Mouse (Mus musculus) myocyte (in vitro differentiated cells): ENCODE results near the gene Gm21987. TPM values are rescaled to one million over a fixed set of nuclear protein-coding genes. Genes with fewer than 3 reads are reported as not detected.

ENCODE experiments used
- H3K27me3 ChIP-seq: one replicate; pipeline ENCODE4 v1.6.1; 2011; ENCODE audit not compliant: control insufficient read depth, insufficient read depth, insufficient read length
- H3K36me3 ChIP-seq: one replicate; pipeline ENCODE4 v1.6.1; 2011; ENCODE audit not compliant: control insufficient read depth, insufficient read depth
- H3K4me2 ChIP-seq: one replicate; pipeline ENCODE4 v1.6.1; 2011; ENCODE audit warnings: low read depth, control low read depth
- H3K4me3 ChIP-seq: one replicate; pipeline ENCODE4 v1.5.1; 2011; ENCODE audit warnings: mild to moderate bottlenecking, control low read depth, moderate library complexity
- H3K79me2 ChIP-seq: one replicate; pipeline ENCODE4 v1.6.1; 2011; ENCODE audit not compliant: control insufficient read depth, insufficient read depth
- H3ac ChIP-seq: one replicate; pipeline ENCODE4 v1.6.1; 2011; ENCODE audit not compliant: control insufficient read depth, insufficient read length
- CEBPB ChIP-seq: IDR thresholded peaks from 2 replicates; pipeline ENCODE4 v1.6.1; 2011; ENCODE audit warnings: mild to moderate bottlenecking, moderate library complexity; ENCODE audit not compliant: poor library complexity, insufficient read depth, severe bottlenecking
- E2F4 ChIP-seq: IDR thresholded peaks from one replicate; pipeline ENCODE4 v1.6.1; 2011; ENCODE audit warnings: mild to moderate bottlenecking, control low read depth, moderate library complexity; ENCODE audit not compliant: insufficient read depth
- MAX ChIP-seq: IDR thresholded peaks from one replicate; pipeline ENCODE4 v1.6.1; 2011; ENCODE audit warnings: low read depth, mild to moderate bottlenecking, control low read depth
- MYOD1 ChIP-seq, 3 experiments: IDR thresholded peaks; one replicate each; pipeline ENCODE4 v1.6.1; 2011; ENCODE audit warnings: control low read depth in 2 of 3, low read depth in 2 of 3, mild to moderate bottlenecking in 2 of 3, moderate library complexity in 1 of 3; ENCODE audit not compliant: insufficient read length in 2 of 3, control insufficient read depth in 1 of 3
- MYOG ChIP-seq, 3 experiments: IDR thresholded peaks; one replicate each; pipeline ENCODE4 v1.6.1; 2011; ENCODE audit warnings: control low read depth in 2 of 3, low read depth in 2 of 3, mild to moderate bottlenecking in 2 of 3; ENCODE audit not compliant: insufficient read length in 2 of 3, control insufficient read depth in 1 of 3, insufficient read depth in 1 of 3
- POLR2A ChIP-seq: IDR thresholded peaks from one replicate; pipeline ENCODE4 v1.6.1; 2011; ENCODE audit warnings: low read depth, mild to moderate bottlenecking, control low read depth, moderate library complexity; ENCODE audit not compliant: insufficient read length
- POLR2AphosphoS2 ChIP-seq: IDR thresholded peaks from one replicate; pipeline ENCODE4 v1.6.1; 2011; ENCODE audit warnings: low read depth, control low read depth; ENCODE audit not compliant: insufficient read length
- REST ChIP-seq: IDR thresholded peaks from one replicate; pipeline ENCODE4 v1.6.1; 2011; ENCODE audit warnings: mild to moderate bottlenecking, control low read depth, moderate library complexity; ENCODE audit not compliant: insufficient read depth, insufficient read length
- SRF ChIP-seq: IDR thresholded peaks from one replicate; pipeline ENCODE4 v1.6.1; 2011; ENCODE audit warnings: low read depth; ENCODE audit not compliant: control insufficient read depth, insufficient read length
- TCF12 ChIP-seq: IDR thresholded peaks from one replicate; pipeline ENCODE4 v1.6.1; 2011; ENCODE audit warnings: mild to moderate bottlenecking, control low read depth; ENCODE audit not compliant: poor library complexity, insufficient read depth, severe bottlenecking
- TCF3 ChIP-seq: IDR thresholded peaks from one replicate; pipeline ENCODE4 v1.6.1; 2011; ENCODE audit warnings: low read depth, control low read depth; ENCODE audit not compliant: insufficient read length
- USF1 ChIP-seq: IDR thresholded peaks from one replicate; pipeline ENCODE4 v1.6.1; 2011; ENCODE audit warnings: low read depth, mild to moderate bottlenecking, control low read depth, moderate library complexity
- polyA plus RNA-seq: library from polyadenylated mRNA; unstranded; fragments of >200 nt; fragmentation: generic; extraction: Trizol; gene quantifications from one replicate; pipeline ENCODE4 v1.2.1, GENCODE M21; 2012; ENCODE audit warnings: missing spikeins

The Gm21987 gene
- polyA plus RNA-seq, 1 experiment, result 0.16 TPM

DNA sequence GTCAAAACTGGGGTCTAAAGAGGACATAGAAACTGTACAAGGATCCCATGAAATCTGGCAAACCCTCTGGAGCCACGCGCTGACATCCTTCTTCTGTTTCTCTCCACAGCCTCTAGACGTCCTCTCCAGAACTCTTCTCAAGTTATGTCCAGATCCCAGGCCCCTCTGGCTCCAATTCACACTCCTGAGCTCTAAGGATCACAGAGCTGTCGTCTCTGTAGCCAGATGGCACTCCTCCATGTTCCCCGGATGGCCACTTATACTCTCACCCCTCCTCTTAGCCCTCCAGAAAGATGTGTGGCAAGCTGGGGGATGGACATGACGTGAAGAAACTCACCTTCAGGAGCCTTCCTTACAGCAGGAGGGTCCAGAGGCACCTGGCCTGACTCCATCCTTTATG is 30.7 kb downstream of the Gm21987 start:
- TF ChIP-seq POLR2AphosphoS2, result no peak
- no peak for TF ChIP-seq CEBPB
- no peak for TF ChIP-seq TCF12
- no peak for TF ChIP-seq REST
- TF ChIP-seq SRF, result no peak
- no peak for TF ChIP-seq USF1
- TF ChIP-seq MYOD1 (IDR thresholded peaks at IDR 0.05; ENCODE audit: control insufficient read depth in 1 of 3, insufficient read length in 2 of 3, low read depth in 2 of 3), result no peak
- no peak for TF ChIP-seq MYOG (IDR thresholded peaks at IDR 0.05; ENCODE audit: control insufficient read depth in 1 of 3, insufficient read depth in 1 of 3, insufficient read length in 2 of 3, low read depth in 2 of 3)
- TF ChIP-seq MAX, result no peak
- no peak for TF ChIP-seq E2F4
- TF ChIP-seq POLR2A, result no peak
- Histone ChIP-seq H3K79me2 (no peaks in the 10 kb centered on the region), H3K36me3 (no peaks in the 10 kb centered on the region), H3K27me3 (no peaks in the 10 kb centered on the region), H3ac (no peak overlapping the region), H3K4me3 (no peak overlapping the region), H3K4me2 (no peak overlapping the region)

DNA sequence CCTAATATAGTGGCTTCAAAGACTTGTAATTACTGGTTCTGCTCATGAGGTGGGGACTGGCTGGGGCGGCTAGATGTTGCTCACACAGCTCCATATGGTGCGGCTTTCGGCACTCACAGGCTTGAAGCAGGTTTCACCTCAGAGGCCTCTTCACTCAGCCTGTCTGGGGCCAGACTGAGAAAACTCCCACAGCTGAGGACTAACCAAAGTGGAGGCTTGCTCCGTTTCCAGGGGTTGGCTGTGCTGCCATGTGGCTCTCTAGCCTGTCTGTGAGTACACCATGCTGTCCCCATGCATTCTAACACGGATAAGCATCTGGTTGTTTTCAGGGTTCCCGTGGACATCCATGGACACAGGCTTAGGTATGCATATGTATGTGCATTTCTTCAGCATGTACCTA is 31.8 kb downstream of the Gm21987 start:
- Histone ChIP-seq H3K4me3 (no peak overlapping the region), H3K27me3 (no peaks in the 10 kb centered on the region), H3K36me3 (no peaks in the 10 kb centered on the region), H3K79me2 (no peaks in the 10 kb centered on the region), H3ac (no peak overlapping the region), H3K4me2 (peak overlapping the region; percentile 54)
- TF ChIP-seq USF1, result no peak
- TF ChIP-seq TCF12, result no peak
- no peak for TF ChIP-seq SRF
- no peak for TF ChIP-seq CEBPB
- TF ChIP-seq MYOG (IDR thresholded peaks at IDR 0.05; ENCODE audit: control insufficient read depth in 1 of 3, insufficient read depth in 1 of 3, insufficient read length in 2 of 3, low read depth in 2 of 3), result no peak
- TF ChIP-seq POLR2A, result no peak
- TF ChIP-seq MAX, result no peak
- no peak for TF ChIP-seq E2F4
- TF ChIP-seq REST, result no peak
- TF ChIP-seq TCF3, result no peak
- TF ChIP-seq MYOD1 (IDR thresholded peaks at IDR 0.05; ENCODE audit: control insufficient read depth in 1 of 3, insufficient read length in 2 of 3, low read depth in 2 of 3), result no peak
- no peak for TF ChIP-seq POLR2AphosphoS2

DNA sequence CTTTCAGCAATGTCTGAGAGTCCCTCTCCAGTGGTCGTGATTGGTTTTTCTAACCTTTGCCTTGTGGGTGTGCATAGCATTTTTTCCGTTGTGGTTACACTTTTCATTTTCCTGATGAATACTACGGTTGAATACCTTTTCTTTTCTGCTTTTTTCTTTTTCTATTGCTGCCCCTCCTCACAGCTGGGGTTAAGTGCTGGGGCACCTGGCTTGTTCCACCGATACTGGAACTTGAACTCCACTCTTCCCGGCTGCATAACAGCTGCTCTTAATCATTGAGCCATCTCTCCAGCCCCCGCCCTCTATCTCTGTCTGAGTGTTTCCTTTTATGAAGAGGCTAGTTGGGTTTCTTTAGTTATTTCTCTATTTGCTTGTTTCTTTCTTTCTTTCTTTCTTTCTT is 32.2 kb downstream of the Gm21987 start:
- TF ChIP-seq TCF12, result peak; percentile 78
- TF ChIP-seq E2F4, result no peak
- no peak for TF ChIP-seq MAX
- no peak for TF ChIP-seq POLR2AphosphoS2
- peak in 2 of 3 experiments; percentile 80 to 83 for TF ChIP-seq MYOD1 (IDR thresholded peaks at IDR 0.05; ENCODE audit: control insufficient read depth in 1 of 3, insufficient read length in 2 of 3, low read depth in 2 of 3)
- no peak for TF ChIP-seq CEBPB
- TF ChIP-seq REST, result no peak
- no peak for TF ChIP-seq USF1
- peak; percentile 27 to 75 (median 72) for TF ChIP-seq MYOG (IDR thresholded peaks at IDR 0.05; ENCODE audit: control insufficient read depth in 1 of 3, insufficient read depth in 1 of 3, insufficient read length in 2 of 3, low read depth in 2 of 3)
- TF ChIP-seq POLR2A, result no peak
- no peaks in the 10 kb centered on the region for H3K27me3 ChIP-seq
- no peaks in the 10 kb centered on the region for H3K79me2 ChIP-seq
- H3K36me3 ChIP-seq, result no peaks in the 10 kb centered on the region
- H3K4me3 ChIP-seq, result no peak overlapping the region
- H3K4me2 ChIP-seq, result peak overlapping the region; percentile 54
- no peak overlapping the region for H3ac ChIP-seq

DNA sequence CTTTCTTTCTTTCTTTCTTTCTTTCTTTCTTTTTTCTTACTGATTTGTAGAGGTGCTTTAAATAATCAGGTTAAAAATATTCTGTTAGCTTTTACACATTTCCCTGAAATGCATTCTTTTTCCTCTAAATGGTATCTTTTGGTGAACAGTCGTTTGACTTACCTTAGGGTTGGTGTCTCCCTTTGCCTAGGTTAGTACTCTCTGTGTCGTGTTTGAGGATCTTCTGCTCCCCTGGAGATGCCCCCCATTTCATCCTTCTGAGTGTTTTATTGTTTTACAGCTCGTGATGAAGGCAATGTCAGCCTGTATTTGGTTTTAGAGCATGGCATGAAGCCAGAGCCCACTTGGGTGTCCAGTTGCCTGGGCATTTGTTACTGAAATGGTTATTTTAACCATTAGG is 32.7 kb downstream of the Gm21987 start:
- no peak overlapping the region for H3K4me3 ChIP-seq
- no peaks in the 10 kb centered on the region for H3K79me2 ChIP-seq
- H3K36me3 ChIP-seq, result no peaks in the 10 kb centered on the region
- no peak for TF ChIP-seq REST
- peak in 1 of 3 experiments; percentile 10 for TF ChIP-seq MYOD1 (IDR thresholded peaks at IDR 0.05; ENCODE audit: control insufficient read depth in 1 of 3, insufficient read length in 2 of 3, low read depth in 2 of 3)
- no peak overlapping the region for H3ac ChIP-seq
- H3K4me2 ChIP-seq, result peak overlapping the region; percentile 54
- no peaks in the 10 kb centered on the region for H3K27me3 ChIP-seq

DNA sequence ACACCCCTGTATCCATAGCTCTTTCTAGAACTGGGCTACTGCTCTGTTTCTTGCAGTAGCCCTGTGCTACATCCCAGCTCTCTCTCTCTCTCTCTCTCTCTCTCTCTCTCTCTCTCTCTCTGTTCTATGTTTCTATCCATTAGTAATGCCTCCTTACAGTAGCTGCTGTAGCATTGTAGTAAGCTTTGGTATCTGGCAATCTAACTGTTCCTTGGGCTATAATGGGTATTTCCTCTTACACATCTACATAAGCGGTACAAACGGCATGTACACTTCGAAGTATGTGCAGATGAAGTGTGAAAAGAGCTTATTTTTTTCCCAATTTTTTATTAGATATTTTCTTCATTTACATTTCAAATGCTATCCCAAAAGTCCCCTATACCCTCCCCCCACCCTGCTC is 33.1 kb downstream of the Gm21987 start:
- no peak overlapping the region for H3K4me3 ChIP-seq
- no peaks in the 10 kb centered on the region for H3K36me3 ChIP-seq
- peak overlapping the region; percentile 54 for H3K4me2 ChIP-seq
- H3ac ChIP-seq, result no peak overlapping the region
- TF ChIP-seq REST, result no peak
- TF ChIP-seq USF1, result no peak
- no peak for TF ChIP-seq POLR2A
- TF ChIP-seq E2F4, result no peak
- no peak for TF ChIP-seq MAX
- TF ChIP-seq TCF3, result no peak
- no peak for TF ChIP-seq SRF
- TF ChIP-seq CEBPB, result no peak
- TF ChIP-seq POLR2AphosphoS2, result no peak
- TF ChIP-seq MYOG (IDR thresholded peaks at IDR 0.05; ENCODE audit: control insufficient read depth in 1 of 3, insufficient read depth in 1 of 3, insufficient read length in 2 of 3, low read depth in 2 of 3), result no peak
- TF ChIP-seq TCF12, result no peak
- TF ChIP-seq MYOD1 (IDR thresholded peaks at IDR 0.05; ENCODE audit: control insufficient read depth in 1 of 3, insufficient read length in 2 of 3, low read depth in 2 of 3), result no peak
- no peaks in the 10 kb centered on the region for H3K27me3 ChIP-seq
- no peaks in the 10 kb centered on the region for H3K79me2 ChIP-seq
